Mouse (Mus musculus) spleen, adult 2 months (tissue): ENCODE data around the gene Fiz1. TPM values are rescaled to one million over a fixed set of nuclear protein-coding genes. Genes with fewer than 3 reads are reported as not detected.
"Not testable (repeated sequence)": the region's sequence is repeated elsewhere in the genome, so short reads cannot be mapped to it uniquely, and the experiment has no call there.

Source experiments
- DNase-seq, 2 experiments: peaks; one replicate each; pipeline versions ENCODE4 v3.0.0 to v3.0.0-alpha.2; 2012 to 2021; ENCODE audit warnings: low spot score in 2 of 2, low read depth in 1 of 2
- H3K27ac ChIP-seq: fragments of 200-500 bp; 2 replicates; pipeline ENCODE4 v1.5.1; 2012; ENCODE audit warnings: low read length, inconsistent platforms; ENCODE audit not compliant: insufficient read depth
- H3K27me3 ChIP-seq: fragments of 200-500 bp; 2 replicates; pipeline ENCODE4 v1.6.1; 2012; ENCODE audit warnings: mild to moderate bottlenecking, moderate library complexity, low read length, inconsistent platforms; ENCODE audit not compliant: control insufficient read depth, insufficient read depth
- H3K36me3 ChIP-seq: fragments of 200-500 bp; 2 replicates; pipeline ENCODE4 v1.6.1; 2012; ENCODE audit warnings: mild to moderate bottlenecking, low read length, inconsistent platforms; ENCODE audit not compliant: control insufficient read depth, insufficient read depth
- H3K4me1 ChIP-seq: fragments of 200-500 bp; 2 replicates; pipeline ENCODE4 v1.6.1; 2011; ENCODE audit warnings: inconsistent platforms; ENCODE audit not compliant: control insufficient read depth, insufficient read depth, insufficient read length
- H3K4me3 ChIP-seq: fragments of 200-500 bp; 2 replicates; pipeline ENCODE4 v1.5.1; 2011; ENCODE audit warnings: mild to moderate bottlenecking, inconsistent platforms; ENCODE audit not compliant: insufficient read depth, insufficient read length; ENCODE audit errors: extremely low read depth
- CTCF ChIP-seq: fragments of 200-500 bp; IDR thresholded peaks from 2 replicates; pipeline ENCODE4 v1.5.1; 2011; ENCODE audit warnings: mild to moderate bottlenecking, inconsistent platforms; ENCODE audit not compliant: insufficient read depth, insufficient read length, insufficient replicate concordance; ENCODE audit errors: extremely low read depth
- POLR2A ChIP-seq: fragments of 200-500 bp; IDR thresholded peaks from 2 replicates; pipeline ENCODE4 v1.6.1; 2011; ENCODE audit warnings: low read depth, low read length, inconsistent platforms
- WGBS: fragments of 180-500 bp; shearing (Covaris S2); methylation state at CpG from one replicate; pipeline ENCODE4 v1.1.7; 2018; 5-methylcytosine and 5-hydroxymethylcytosine counted together
- polyA plus RNA-seq: library from polyadenylated mRNA; depleted of rRNA; stranded (reverse); fragments of >200 nt; gene quantifications from 2 replicates; pipeline ENCODE4 v1.2.3, GENCODE M21; 2012

Gene Fiz1
- polyA plus RNA-seq, 1 experiment, result 26.8 TPM

DNA sequence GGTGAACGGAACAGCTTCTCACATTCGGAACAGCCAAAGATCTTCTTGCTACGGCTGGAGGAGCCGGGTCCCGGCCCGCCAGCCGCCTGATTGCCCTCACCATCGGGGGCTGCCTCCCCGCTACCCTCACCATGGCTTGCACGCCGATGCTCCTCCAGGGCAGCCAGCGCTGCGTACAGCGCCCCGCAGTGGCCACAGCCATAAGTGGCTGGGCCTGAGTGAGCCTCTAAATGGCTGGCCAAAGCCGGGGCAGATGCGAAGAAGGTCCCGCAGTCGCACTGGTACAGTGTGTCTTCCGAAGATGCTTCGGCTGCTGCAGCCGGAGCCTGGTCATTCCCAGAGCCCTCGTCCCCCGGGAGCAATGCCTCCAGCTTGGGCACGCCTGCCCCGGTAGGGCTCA lies 6.3 kb downstream of the Fiz1 start:
- Histone ChIP-seq H3K4me3 (no peak overlapping the region), H3K27ac (no peak overlapping the region), H3K27me3 (no peaks in the 10 kb centered on the region), H3K4me1 (no peaks in the 10 kb centered on the region), H3K36me3 (peaks cover 41% of the 10 kb centered on the region)
- no peak for DNase-seq
- TF ChIP-seq POLR2A (no peak), CTCF (no peak)
- 96% methylated on average over 26 of the region's 26 CpGs for WGBS

DNA sequence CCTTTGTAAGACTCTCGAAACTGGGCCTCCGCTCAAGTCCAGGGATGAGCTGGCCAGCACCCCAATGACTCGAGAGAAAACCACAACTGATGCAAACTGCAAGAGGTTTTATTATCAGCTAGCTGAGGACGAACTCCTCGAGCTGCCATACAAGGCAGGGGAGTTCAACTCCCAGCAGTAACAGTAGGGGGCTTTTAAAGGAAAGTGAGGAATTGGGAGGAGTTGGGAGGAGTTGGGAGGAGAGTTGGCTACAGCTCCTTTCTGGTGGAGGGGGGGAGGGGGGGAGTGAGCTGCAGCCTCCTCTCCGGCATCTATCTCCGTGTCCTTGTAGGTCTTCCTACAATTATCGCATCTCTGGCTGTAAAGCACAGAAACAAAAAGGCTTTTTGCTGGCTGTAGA lies 11.6 kb downstream of the Fiz1 start:
- not testable (repeated sequence) for H3K4me3 ChIP-seq, H3K27me3 ChIP-seq, H3K36me3 ChIP-seq, H3K27ac ChIP-seq, H3K4me1 ChIP-seq, DNase-seq
- WGBS, result 76% methylated on average over 8 of the region's 8 CpGs

DNA sequence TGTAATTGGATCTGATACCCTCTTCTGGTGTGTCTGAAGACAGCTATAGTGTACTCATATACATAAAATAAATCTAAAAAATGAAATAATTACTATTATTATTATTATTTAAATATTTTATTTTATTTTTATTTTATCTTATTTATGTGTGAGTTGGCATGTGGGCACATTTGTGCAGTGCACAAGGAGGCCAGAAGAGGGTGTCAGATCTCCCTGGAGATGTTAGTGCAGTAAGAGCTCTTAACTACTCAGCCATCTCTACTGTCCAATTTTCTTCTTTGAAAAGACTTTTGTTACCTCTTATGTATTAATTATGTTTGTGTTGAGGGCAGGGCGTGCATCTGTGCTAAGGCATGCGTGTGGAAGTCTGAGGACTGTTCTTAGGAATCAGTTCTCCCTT lies 14.6 kb downstream of the Fiz1 start:
- 75% methylated on average over 2 of the region's 2 CpGs for WGBS

DNA sequence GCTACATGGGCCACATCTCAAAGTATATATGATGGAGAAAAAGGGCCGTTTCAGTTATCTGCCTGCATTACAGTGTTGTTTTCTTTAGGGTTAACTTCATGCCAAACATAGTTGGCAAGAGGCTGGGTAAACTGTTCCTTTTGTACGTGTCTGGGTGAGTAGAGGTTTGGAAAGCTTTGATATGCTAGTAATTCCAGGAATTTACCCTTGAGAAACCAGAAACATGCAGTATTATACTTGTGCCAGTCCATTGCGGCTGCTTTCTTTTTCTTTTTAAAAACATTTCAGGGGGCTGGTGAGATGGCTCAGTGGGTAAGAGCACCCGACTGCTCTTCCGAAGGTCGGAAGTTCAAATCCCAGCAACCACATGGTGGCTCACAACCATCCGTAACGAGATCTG lies 17.6 kb downstream of the Fiz1 start:
- TF ChIP-seq CTCF (no peak), POLR2A (no peak)
- Histone ChIP-seq H3K4me1 (peaks cover 9% of the 10 kb centered on the region; the same call in 1 of the 2 replicates), H3K27ac (no peak overlapping the region), H3K27me3 (no peaks in the 10 kb centered on the region), H3K36me3 (peaks cover 7% of the 10 kb centered on the region), H3K4me3 (no peak overlapping the region)
- WGBS, result 75% methylated on average over 8 of the region's 8 CpGs
- DNase-seq, result no peak

More for the DNA sequence above, 14.6 kb downstream of the Fiz1 start:
- no peaks in the 10 kb centered on the region for H3K27me3 ChIP-seq
- peak in 1 of 2 experiments; percentile 37 for DNase-seq
- TF ChIP-seq CTCF (peak; percentile 37; the same call in 1 of the 2 replicates), POLR2A (no peak)
- H3K36me3 ChIP-seq, result no peaks in the 10 kb centered on the region
- H3K4me1 ChIP-seq, result 0 out of 2 replicates have a peak, but pooled peaks cover 9% of the 10 kb centered on the region
- no peak overlapping the region for H3K4me3 ChIP-seq
- H3K27ac ChIP-seq, result no peak overlapping the region

DNA sequence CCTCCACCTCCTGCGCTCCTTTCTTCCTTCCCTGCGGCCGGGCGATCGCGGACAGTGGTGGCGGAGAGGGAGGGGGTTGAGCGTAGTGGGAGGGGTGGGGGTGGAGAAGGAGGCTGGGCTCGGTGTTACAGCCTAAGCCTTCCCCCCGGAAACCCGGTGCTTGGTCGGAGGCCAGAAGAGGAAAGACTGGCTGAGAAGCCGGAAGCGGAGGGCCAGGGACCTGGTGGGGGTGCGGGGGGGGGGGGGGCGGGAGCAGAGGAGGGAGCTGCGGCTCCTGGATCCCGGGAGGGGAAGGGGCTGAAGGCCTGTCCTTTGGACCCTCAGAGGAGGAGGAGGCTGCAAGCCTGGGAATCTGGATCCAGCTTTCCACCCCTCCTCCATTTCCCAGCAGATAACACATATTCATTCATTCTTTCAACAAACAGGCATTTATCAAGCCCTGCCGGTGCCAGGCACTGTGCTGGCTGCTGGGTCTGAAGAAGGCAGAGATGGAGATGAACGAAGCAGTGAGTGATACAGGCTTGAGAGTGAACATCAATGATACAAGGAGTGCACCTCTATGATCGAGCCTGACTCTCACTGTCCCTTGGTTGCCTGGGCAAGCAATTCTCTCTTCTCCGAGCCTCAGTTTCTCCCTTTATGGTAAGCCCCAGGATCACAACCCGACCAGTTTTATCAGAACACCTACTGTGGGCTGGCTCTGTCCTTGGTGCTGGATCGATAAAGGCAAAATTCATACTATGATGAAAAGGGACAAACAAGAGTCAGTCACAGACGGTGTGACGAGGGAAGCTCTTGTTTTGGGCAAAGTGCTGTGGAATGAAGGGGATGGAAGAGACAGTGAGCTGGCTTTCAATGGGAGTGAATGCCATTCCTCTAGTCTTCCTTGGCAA lies 18.2 kb downstream of the Fiz1 start, which contains the start of gene Zfp579:
Gene Zfp579, minus strand, starts transcription at position 156 of the 893 bp plus-strand sequence.
- peak within 1 kb of the TSS; percentile 78 for H3K4me3 ChIP-seq
- no peak for TF ChIP-seq CTCF
- peaks cover 7% of the 10 kb centered on the region for H3K36me3 ChIP-seq
- H3K27me3 ChIP-seq, result no peaks in the 10 kb centered on the region
- peaks cover 9% of the 10 kb centered on the region; the same call in 1 of the 2 replicates for H3K4me1 ChIP-seq
- 11% methylated on average over 19 of the region's 26 CpGs for WGBS
- H3K27ac ChIP-seq, result no peak within 1 kb of the TSS
- peak; percentile 58 to 70 for DNase-seq

DNA sequence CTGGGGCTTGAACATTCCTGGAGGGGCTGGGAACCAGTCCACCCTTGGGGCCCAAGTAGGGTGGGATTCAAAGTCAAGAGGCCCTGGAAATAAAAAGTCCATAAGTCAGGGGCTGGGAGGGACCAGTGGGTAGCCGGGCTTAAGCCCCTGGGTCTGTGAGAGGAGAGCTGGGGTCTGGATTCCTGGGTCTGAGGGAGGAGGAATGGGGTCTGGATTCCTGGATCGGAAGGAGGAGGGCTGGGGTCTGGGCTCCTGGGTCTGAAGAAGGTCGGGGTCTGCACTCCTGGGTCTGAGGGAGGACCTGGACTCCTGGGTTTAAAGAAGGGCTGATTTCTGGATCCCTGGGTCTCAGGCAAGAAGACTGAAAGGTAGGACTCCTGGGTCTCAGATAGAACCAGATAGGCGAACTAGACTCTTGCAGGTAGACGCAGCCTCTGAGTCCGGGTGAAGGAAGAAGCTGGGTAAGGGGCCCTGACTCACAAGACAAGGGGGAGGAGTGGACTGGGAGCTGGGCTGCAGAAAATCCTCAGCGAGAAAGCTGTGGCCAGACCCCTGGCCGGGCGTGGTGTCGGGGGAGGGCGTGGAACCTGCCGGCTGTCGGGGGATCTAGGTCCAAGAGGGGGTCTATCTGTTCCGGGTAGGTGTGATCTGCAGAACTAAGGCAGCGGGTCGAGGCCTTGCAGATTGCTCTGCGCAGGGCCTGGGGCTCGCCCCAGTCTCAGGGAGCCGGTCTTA lies 19.1 kb downstream of the Fiz1 start:
- Histone ChIP-seq H3K27ac (no peak overlapping the region), H3K4me1 (peaks cover 9% of the 10 kb centered on the region; the same call in 1 of the 2 replicates), H3K36me3 (peaks cover 7% of the 10 kb centered on the region), H3K27me3 (no peaks in the 10 kb centered on the region), H3K4me3 (peak overlapping the region; percentile 78)
- no peak for DNase-seq
- TF ChIP-seq CTCF (no peak), POLR2A (no peak)
- WGBS, result 13% methylated on average over 19 of the region's 19 CpGs
